Mouse (Mus musculus): ENCODE measurements around the gene Lhpp.

Lhpp gene

DNA sequence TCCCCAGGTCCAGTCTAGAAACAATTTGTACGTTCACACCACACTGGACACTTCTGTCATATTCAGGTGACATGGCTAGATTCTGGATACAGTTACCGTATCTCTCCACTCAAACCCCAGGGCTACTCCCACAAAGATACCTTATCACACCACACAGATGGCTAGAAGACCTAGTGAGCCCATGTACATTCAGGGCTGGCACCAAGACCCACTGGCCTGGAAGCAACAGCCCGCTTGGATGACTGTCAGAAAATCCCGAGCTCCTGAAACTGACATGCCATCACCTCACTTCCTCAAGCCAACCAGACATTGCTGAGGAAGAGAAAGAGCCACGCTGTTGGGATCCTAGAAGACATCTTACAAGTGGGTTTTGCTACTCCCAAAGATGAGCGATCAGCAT is 128.4 kb downstream of the Lhpp start:
- peak; percentile 37 for DNase-seq (ENCODE audit: low spot score)

DNA sequence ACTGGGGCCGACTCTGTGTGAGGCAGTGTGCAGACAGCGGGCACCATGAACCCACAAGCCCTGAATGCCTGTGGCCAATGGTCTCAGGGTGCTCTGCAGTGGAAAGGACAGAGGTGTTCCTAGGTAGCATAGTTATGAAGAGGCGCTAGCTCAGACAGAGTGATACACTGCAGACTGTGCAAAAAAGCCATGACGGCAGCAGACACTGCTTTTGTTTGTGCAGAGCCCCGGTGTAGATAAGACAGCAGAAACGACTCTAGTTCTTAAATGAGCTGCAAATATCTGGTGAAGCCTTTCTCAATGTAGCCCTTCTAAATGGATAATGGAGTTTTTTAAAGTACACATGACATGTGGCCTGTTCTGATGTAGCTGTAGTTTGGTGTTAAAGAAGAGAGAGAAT is 129.4 kb downstream of the Lhpp start:
- no peak for DNase-seq (ENCODE audit: low spot score)

DNA sequence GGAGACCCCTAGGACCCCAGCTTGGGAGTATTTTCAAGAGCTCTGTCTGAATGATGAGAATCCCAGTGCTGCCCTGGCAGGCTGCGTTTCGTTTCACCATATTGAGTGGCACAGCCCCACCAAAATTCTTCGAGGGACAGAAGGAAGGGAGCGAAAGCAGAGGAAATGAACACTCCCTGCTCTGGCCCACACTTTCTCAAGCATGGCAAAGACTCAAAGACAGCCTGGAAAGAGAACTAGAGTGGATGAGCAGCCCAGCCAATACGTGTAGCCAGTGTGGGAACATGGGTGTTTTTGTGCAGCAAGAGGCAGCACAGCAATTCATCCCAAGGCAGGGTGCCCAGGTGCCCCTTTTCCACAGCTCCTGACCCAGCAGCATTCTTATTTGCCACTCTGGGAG is 132.5 kb downstream of the Lhpp start:
- DNase-seq (ENCODE audit: low spot score): no peak

DNA sequence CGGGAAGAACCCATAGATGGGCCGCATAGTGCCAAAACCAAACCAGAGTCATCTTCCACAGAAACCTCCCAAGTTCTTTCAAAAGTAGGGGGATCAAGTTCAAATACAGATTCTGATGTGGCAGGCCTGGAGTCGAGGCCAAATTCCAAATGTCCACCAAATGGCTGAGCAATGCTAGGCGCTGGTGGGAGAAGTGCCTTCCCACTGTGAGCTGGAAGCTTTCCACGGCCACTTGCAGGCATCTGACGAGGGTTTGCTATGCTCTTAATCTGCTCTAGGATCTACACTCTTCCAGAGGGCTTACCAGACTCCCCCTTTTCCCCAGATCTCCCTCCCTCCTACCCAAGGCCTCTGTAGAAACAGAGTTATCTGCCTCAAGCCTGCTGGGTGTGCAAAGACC is 136.7 kb downstream of the Lhpp start:
- DNase-seq (ENCODE audit: low spot score): no peak

DNA sequence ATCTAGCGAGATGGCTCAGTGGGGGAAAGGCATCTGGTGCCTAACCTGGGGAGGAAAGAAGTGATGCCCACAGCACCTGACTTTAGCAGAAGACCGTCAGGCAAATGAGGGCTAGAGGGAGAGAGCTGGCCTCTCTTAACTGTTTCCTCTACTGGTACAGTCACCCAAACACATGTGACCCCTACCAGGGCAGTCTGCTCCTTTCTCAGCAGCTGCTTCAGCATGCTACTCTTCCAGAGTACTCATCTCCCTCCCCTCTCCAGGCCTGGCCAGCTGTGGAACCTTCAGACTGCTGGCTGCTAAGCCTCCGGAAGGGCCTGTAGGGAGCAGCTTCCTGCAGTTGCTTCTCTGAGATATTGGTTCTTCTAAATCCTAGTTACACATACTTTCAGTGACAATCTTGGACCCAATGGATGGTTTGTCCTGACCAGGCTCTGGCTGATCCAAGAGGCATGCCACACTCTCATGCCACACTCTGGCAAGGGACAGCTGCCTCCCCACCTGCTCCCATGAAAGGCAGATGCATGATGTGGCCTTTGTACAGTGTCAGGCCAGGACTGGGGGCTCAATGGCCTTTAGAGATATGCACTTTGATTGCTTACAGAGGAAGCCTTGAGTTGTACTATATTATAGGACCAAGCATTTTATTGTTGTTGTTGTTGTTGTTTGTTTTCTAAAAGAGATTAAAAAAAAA is 137.8 kb downstream of the Lhpp start:
- no peak for DNase-seq (ENCODE audit: low spot score)

DNA sequence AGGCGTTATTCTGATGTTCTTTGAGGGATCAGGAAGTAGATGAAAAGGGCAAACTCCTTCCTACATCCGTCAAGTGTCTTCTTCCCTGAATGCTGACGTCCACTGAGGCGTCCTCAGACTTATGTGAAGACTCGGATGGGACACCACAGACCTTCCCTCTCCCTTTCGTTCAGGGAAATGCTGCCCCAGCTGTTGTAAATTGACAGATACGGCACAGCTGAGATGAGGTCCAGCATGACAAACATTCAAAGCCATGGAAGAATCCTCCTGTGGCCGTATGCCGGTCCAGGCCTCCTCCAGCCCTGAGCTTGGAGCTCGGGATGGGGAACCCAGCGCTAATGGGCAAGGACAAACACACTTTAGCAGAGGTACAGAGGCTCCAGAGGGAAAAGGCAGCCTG is 139.1 kb downstream of the Lhpp start:
- DNase-seq (ENCODE audit: low spot score): no peak

DNA sequence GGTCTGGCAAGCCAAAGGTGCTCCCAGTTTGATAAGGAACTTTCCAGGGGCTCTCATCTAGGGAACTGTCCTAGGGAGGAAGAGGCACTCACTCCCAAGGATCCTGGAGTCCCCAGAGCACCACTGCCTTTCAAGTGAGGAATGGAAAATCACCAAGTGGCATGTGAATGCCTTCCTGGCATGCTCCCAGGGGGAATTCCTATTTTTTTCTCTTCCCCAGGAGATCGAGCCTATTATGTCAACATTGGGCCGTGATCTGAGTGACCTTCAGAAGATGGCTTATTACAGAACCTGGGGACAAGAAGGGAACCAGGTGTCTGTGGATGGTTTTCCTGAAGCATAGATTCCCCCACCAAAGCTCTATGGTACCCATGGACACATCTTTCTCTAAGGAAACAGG is 141.3 kb downstream of the Lhpp start:
- no peak for DNase-seq (ENCODE audit: low spot score)

DNA sequence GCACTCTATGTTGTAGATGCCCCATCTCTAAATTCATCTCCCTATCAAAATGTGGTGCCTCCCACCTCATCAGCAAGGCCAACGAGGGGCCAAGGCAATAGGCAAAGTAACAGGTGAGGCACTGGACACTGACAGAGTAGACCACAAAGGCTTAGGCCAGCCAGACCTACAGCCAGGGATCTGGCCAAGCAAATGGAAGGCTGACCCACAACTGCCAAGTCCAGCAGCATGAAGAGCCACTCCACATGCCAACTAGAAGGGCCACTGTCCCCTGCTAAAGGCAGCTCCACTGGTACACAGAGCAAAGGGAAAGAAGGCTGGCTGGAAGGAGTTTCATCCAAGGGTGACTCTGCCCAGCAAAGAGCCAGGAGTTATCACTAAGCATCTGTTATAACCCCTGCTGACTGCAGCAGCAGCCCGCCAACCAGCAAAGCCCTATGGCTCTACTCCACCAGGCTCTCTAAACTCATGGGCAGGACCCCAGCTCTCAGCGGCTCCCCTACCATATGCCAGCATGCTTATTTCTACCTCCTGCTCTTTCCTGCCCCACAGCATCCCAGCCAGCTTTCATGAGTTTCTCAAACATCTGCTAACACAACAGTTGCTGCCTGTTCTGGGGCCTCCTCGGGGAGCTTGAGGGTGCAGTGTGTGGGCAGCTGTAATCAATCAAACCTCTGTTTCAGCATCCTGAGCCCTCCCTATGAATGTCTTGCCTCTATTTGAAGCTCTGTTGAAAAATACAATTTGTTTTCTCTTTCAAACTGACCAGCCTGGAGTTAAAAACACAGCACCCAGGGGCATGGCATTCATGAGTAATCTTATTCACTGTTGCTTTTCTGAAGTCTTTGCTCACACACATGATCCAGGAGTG is 143.3 kb downstream of the Lhpp start:
- no peak for DNase-seq (ENCODE audit: low spot score)

DNA sequence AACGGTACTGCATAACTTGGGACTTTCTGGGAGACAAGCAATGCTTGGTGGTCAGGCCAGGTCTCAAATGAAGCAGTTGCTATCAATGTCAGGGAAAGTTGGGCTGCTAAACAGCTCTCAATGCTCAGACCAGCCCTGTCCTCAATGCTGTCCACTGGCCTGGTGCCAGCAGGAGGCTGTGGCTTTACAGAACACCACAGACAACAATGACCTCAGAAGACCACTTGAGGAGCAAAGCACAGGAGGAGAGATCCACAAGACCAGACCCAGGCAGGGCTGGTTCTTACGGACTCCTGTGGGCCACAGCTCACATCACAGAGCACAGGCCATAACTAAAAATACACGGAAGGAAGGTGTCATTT is 143.9 kb downstream of the Lhpp start:
- DNase-seq (ENCODE audit: low spot score): no peak
